Mouse (Mus musculus) myocyte (in vitro differentiated cells): Measurements from ENCODE around the gene Bag5.

ENCODE experiments used
- E2F4 ChIP-seq: IDR thresholded peaks from one replicate; pipeline ENCODE4 v1.6.1; 2011; ENCODE audit warnings: mild to moderate bottlenecking, control low read depth, moderate library complexity; ENCODE audit not compliant: insufficient read depth
- MAX ChIP-seq: IDR thresholded peaks from one replicate; pipeline ENCODE4 v1.6.1; 2011; ENCODE audit warnings: low read depth, mild to moderate bottlenecking, control low read depth

DNA sequence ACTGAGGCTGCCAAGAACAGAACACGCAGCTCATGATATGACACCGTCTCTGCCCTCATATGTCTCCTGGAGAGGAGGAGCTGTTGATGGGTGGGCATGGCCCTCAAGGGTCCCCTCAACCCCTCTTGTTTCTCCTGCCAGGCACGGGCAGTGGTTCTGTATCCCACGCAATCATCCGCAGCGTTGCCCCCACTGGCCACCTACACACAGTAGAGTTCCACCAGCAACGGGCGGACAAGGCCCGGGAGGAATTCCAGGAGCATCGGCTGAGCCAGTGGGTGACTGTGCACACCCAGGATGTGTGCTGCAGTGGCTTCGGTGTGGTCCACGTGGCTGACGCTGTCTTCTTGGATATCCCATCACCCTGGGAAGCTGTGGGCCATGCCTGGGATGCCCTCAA lies 32.4 kb downstream of the Bag5 start:
- no peak for TF ChIP-seq MAX
- TF ChIP-seq E2F4, result no peak
